Mouse (Mus musculus) G1E (cell line): Measurements from ENCODE around the gene Psmg3.

Experiments used
- CTCF ChIP-seq: IDR thresholded peaks from 2 replicates; pipeline ENCODE4 v1.5.1; 2012; ENCODE audit warnings: low read depth, low read length, inconsistent platforms, mixed read lengths
- GATA1 ChIP-seq: IDR thresholded peaks from 2 replicates; pipeline ENCODE4 v1.6.1; 2012; ENCODE audit warnings: borderline replicate concordance, low read length, inconsistent platforms, mixed read lengths

GRCm38 (mm10) chr5:139792966-139793337, 33.7 kb downstream of the Psmg3 start:
- TF ChIP-seq CTCF: no peak
- no peak for TF ChIP-seq GATA1
